Mouse (Mus musculus): Measurements from ENCODE around the gene Tnfaip8l1.

- TF ChIP-seq CTCF (IDR thresholded peaks at IDR 0.05; ENCODE audit: insufficient read depth, low read length) (no peak), POLR2A (IDR thresholded peaks at IDR 0.05; ENCODE audit: borderline replicate concordance, extremely low read depth, low read depth, low read length) (no peak)
Observed at GRCm38 (mm10) chr17:56212676-56213075, 50.4 kb downstream of the Tnfaip8l1 start.

All from lung, adult 2 months (tissue).